Mouse (Mus musculus) ES-CJ7 (cell line): Measurements from ENCODE around the gene Dpf2.
A peak's percentile ranks its signal among the peaks of the same experiment; 100 is the strongest.

ENCODE experiments used
- DNase-seq: peaks from one replicate; pipeline ENCODE4 v3.0.0; 2011; ENCODE audit warnings: low read depth, low spot score

The Dpf2 gene

GRCm38 (mm10) chr19:5863776-5864175 is 49.0 kb downstream of the Dpf2 start:
- no peak for DNase-seq

DNA sequence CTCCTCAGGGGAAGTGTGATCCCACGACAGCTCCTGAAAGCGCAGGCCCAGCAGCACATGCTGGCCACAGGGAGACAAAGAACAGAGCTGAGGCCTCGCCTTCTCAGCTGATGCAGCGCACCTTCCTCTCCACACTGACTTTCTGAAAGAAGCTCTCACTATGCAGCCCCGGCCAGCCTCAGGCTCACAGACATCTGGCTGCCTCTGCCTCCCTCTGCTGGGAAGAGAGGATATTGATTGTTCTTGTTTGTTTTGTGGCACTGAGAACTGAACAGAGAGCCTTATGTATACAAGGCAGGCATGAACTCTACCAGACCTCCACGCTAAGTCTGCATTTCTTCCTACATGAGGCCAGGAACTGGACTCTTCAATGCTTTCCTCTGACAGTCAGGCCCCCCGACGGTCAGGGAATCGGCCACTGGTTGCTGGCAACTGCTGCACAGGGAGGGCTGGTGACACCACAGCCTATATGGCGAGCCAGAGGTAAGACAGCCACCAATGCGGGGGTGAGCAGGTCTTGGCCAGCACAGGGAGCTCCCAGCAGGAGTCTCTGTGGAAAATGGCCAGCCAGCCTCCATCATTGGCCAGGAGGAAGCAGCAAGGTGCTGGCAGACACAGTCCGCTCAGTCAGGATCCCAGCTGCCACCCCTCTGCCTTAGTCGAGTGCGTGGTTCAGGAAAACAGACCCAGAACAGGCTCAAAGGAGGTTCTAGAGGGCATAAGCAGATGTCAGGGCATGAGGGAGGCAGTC is 50.3 kb downstream of the Dpf2 start:
- peak; percentile 53 for DNase-seq

DNA sequence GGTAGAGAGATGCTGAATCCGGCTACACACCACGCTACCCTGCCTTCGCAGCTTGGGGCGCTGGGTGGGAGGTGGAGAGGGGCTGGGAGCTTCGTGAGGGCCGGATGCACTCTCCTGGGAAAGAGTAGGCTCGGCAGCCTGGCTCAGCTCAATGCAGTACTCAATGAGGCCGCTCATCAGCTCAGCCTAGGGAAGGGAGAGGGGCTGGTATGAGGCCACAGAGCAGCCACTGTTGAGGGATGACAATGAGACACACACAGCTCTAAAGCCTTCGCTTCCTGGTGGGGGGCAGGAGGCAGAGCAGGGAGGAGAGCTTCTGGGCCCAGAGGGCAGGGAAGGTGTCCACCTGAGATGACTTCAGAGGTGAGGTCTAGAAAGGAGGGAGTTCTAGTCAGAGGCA is 56.2 kb downstream of the Dpf2 start:
- no peak for DNase-seq

- DNase-seq = no peak
Measured at GRCm38 (mm10) chr19:5852035-5852722, 60.6 kb downstream of the Dpf2 start.

DNA sequence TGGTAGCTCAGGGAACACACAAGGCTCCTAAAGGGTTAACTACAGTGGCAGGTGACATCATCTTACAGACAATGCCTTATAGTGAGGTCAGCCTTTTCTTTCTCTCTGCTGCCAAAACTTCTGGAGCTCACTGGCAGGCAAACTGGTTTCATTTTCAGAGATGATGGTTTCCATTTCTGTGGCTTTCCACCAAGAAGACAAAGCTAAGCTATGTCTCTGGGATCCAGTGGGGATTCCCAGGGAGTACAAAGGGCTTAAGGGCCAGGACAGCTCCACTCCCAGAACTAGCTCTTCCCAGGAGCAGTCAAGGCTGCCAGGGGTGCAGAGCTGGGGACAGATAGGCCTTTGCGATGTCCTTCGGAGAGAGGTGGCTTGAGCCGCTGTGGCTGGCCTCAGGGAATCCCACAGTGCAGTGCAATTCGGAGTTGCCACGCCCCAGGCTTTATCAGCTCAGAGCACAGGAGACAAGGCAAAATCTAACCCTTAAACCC is 61.3 kb downstream of the Dpf2 start:
- no peak for DNase-seq

DNA sequence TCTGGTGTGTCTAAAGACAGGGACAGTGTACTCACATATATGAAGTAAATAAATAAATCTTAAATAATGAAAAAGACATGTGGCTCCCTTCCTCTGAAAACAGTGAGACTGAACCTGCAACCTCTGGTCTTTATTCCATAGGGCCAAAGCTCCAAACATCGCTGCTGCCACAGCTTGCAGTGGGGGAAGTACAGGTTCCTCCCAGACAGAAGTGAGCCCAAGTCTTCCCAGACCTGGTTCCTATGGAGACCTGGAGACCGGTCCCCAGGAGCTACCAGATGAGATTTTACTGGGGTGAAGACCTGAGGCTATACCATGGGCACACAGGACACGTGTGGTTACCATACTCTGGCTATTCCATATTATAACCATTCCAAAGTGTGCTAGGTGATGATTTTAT is 62.0 kb downstream of the Dpf2 start:
- no peak for DNase-seq

GRCm38 (mm10) chr19:5849843-5850527 is 62.8 kb downstream of the Dpf2 start:
- peak; percentile 95 for DNase-seq

DNA sequence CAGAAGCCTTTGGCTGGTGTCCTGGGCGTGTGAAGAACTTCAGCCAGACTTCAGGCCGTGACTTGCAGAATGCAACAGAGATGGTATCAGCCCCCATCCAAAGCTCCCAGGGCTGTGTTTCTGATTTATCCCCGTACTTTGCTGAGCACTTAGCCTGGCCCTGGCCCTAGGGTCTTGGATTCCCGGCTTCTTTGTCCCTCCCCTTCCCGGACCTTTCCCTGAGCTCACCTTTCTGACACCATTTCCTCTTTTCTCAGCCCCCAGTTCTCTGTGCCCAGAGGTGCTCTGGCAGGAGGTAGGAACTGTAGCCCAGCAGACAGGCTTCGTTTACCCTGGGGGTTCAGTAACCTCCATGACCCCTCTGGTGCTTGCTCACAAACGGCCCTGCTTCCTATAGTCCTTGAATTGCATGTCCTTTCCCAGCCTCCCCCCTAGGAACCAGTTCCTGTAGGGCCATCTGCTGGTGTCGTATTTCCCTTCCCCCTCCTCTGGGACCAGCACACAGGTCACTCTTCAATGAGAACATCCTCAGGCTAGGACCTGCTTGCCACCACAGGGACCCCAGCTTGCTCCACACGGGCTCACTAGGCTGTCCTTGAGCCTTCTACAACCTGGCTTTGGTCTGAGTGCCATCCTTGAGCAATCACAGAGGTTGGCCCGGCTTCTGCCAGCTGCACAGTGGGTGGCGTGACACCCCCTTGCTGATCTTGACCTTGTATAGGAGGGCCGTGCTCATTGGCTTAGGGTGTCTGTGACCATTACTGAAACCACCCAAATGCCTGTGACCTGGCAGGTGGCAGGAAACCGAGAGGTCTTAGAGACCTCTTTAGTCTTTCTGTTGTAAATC is 63.8 kb downstream of the Dpf2 start:
- peak; percentile 95 for DNase-seq

GRCm38 (mm10) chr19:5848032-5848825 is 64.6 kb downstream of the Dpf2 start:
- DNase-seq = peak; percentile 23

- peak; percentile 58 for DNase-seq
Measured at GRCm38 (mm10) chr19:5847306-5847796, 65.5 kb downstream of the Dpf2 start.

- DNase-seq = peak; percentile 99
Measured at GRCm38 (mm10) chr19:5846557-5847305, 66.1 kb downstream of the Dpf2 start.
